Mouse (Mus musculus) liver, embryonic 14.5 days (tissue): ENCODE data around the gene Smg8.

Experiments
- CTCF ChIP-seq: IDR thresholded peaks from 2 replicates; pipeline ENCODE4 v1.5.1; 2016; ENCODE audit warnings: antibody characterized with exemption, low read depth, control low read depth
- EP300 ChIP-seq: IDR thresholded peaks from 2 replicates; pipeline ENCODE4 v1.6.1; 2016; ENCODE audit warnings: antibody characterized with exemption, low read depth

DNA sequence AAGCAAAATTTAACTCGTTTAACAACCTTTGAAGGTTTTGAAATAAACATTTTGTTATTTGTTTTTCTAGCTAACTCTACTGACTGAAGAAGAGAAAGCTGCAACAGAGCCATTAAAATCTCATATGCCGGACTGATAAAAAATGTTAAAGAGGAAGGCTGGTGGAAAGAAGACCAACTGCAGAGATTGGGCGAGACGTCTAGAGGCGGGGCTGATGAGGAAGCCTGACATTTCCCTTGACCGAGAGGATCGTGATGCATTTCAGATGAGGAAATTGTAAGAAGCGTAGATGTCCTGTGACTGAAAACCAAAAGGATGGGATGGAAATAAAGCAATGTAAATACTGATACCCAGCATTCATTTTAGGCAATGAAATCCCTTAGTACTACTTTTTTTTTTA, 35.3 kb upstream of the Smg8 start:
- TF ChIP-seq CTCF (no peak), EP300 (no peak)
